Mouse (Mus musculus): ENCODE measurements around the gene Hnrnpu.

GRCm38 (mm10) chr1:178337551-178338317 is at the start of gene Hnrnpu:
- TF ChIP-seq GATA1 (IDR thresholded peaks at IDR 0.05; ENCODE audit: low read length) (no peak), TAL1 (IDR thresholded peaks at IDR 0.05; ENCODE audit: low read length) (no peak)
